ENCODE assay signal across 9 mouse cellular contexts in the genomic region with DNA sequence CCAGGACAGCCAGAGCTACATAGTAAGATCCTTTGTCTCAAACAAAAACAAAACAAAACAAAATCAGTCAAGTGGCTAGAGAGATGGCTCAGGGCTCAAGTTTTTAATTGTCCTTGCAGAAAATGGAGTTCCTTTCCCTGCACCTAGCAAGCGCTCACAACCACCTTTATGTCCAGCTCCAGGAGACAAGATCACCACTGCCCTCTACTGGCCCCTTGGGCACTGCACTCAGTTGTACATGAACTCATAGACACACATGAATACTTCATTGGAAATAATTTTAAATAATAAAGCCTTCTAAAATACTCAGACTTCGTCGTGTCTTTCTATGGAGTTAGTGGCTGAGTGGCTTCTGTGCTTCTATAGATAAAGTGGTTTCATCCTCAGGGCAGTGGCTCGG. TPM values are rescaled to one million over a fixed set of nuclear protein-coding genes. Genes with fewer than 3 reads are reported as not detected.
DNase-seq lines count a peak whose midpoint lies in the region; ATAC-seq and TF ChIP-seq lines count a peak whose summit lies in the region.
"Had no signal": no experiment of that assay in that cellular context is flagged by ENCODE, and none has a peak within 500 bp of the region (broad histone marks: within the 10 kb centered on the region; RNA-seq: fewer than 3 reads in every experiment).

No protein-coding gene starts in this region.

- H3K36me3 ChIP-seq in heart, adult 2 months (ENCODE audit: control insufficient read depth, insufficient read depth, low read length), result no peaks in the 10 kb centered on the region
- no peaks in the 10 kb centered on the region for H3K36me3 ChIP-seq in heart, embryonic 12.5 days
- no peaks in the 10 kb centered on the region for H3K36me3 ChIP-seq in CH12.LX (replicated peaks in 1 of 2; ENCODE audit: control insufficient read depth in 1 of 2, insufficient read depth in 1 of 2, low read length in 1 of 2)
- no peaks in the 10 kb centered on the region for H3K36me3 ChIP-seq in midbrain, postnatal 0 days (ENCODE audit: insufficient read depth, low read length)
- no peaks in the 10 kb centered on the region for H3K36me3 ChIP-seq in thymus, adult 2 months (ENCODE audit: control insufficient read depth, insufficient read depth, low read length)

- no peak for TF ChIP-seq EP300 in heart, adult 2 months (IDR thresholded peaks at IDR 0.05; ENCODE audit: insufficient read depth, low read depth, low read length)
- no peak for TF ChIP-seq EP300 in CH12.LX (IDR thresholded peaks at IDR 0.05; ENCODE audit: low read length)

- TF ChIP-seq POLR2A in heart, adult 2 months (IDR thresholded peaks at IDR 0.05; ENCODE audit: insufficient read depth, low read depth, low read length), result no peak
- no peak for TF ChIP-seq POLR2A in CH12.LX (IDR thresholded peaks at IDR 0.05; ENCODE audit: low read depth, low read length)
- no peak for TF ChIP-seq POLR2A in thymus, adult 2 months (IDR thresholded peaks at IDR 0.05; ENCODE audit: control insufficient read depth, extremely low read depth, insufficient read depth, low read length, poor library complexity)

- 39% methylated on average over 4 of the region's 4 CpGs for WGBS in heart, adult 2 months
- WGBS in heart, embryonic 12.5 days, result 38% methylated on average over 4 of the region's 4 CpGs
- WGBS in midbrain, postnatal 0 days, result 30% methylated on average over 4 of the region's 4 CpGs
- WGBS in thymus, adult 2 months, result 64% methylated on average over 4 of the region's 4 CpGs

- peak; percentile 75 for TF ChIP-seq RAD21 in CH12.LX (IDR thresholded peaks at IDR 0.05; ENCODE audit: low read depth, low read length)

- H3K9ac ChIP-seq in heart, adult 2 months (ENCODE audit: low read depth, low read length), result no peak overlapping the region
- H3K9ac ChIP-seq in heart, embryonic 12.5 days, result no peak overlapping the region
- H3K9ac ChIP-seq in CH12.LX (ENCODE audit: insufficient read depth, low read depth), result no peak overlapping the region
- H3K9ac ChIP-seq in midbrain, postnatal 0 days (replicated peaks; ENCODE audit: low read length, poor library complexity, severe bottlenecking), result no peak overlapping the region

- no peaks in the 10 kb centered on the region for H3K79me2 ChIP-seq in heart, adult 2 months (replicated peaks; ENCODE audit: control insufficient read depth, insufficient read depth, low read length)
- no peaks in the 10 kb centered on the region for H3K79me2 ChIP-seq in CH12.LX (replicated peaks; ENCODE audit: control insufficient read depth, extremely low read depth, insufficient read depth, poor library complexity, severe bottlenecking)

- H3K27ac ChIP-seq in heart, adult 2 months, result no peak overlapping the region
- no peak overlapping the region for H3K27ac ChIP-seq in heart, embryonic 12.5 days (ENCODE audit: poor library complexity, severe bottlenecking)
- no peak overlapping the region for H3K27ac ChIP-seq in CH12.LX (ENCODE audit: insufficient read depth, low read depth)
- no peak overlapping the region for H3K27ac ChIP-seq in midbrain, postnatal 0 days (ENCODE audit: low read depth, low read length)
- no peak overlapping the region for H3K27ac ChIP-seq in thymus, adult 2 months (ENCODE audit: control insufficient read depth, insufficient read depth, low read length)

- DNase-seq in heart, adult 2 months, result peak; percentile 15 to 48
- DNase-seq in CH12.LX (ENCODE audit: extremely low read depth), result peak; percentile 71
- peak; percentile 73 to 75 for DNase-seq in adrenal gland, postnatal 36 days
- peak; percentile 42 to 64 for DNase-seq in frontal cortex, postnatal 14 days (ENCODE audit: low spot score in 2 of 2)
- DNase-seq in layer of hippocampus, postnatal 10 days (ENCODE audit: low spot score in 2 of 2), result peak; percentile 73 to 81
- DNase-seq in midbrain, postnatal 0 days (ENCODE audit: low spot score), result peak; percentile 68
- DNase-seq in thymus, adult 2 months, result peak; percentile 73

- TF ChIP-seq CTCF in heart, adult 2 months (IDR thresholded peaks at IDR 0.05), result peak; percentile 81
- TF ChIP-seq CTCF in CH12.LX (conservative IDR thresholded peaks at IDR 0.05 in 1 of 2, IDR thresholded peaks at IDR 0.05 in 1 of 2; ENCODE audit: low read depth in 2 of 2, low read length in 2 of 2), result peak; percentile 77 to 81
- peak; percentile 79 for TF ChIP-seq CTCF in midbrain, postnatal 0 days (IDR thresholded peaks at IDR 0.05)
- no peak for TF ChIP-seq CTCF in thymus, adult 2 months (IDR thresholded peaks at IDR 0.05; ENCODE audit: borderline replicate concordance, control insufficient read depth, extremely low read depth, insufficient read depth, low read length, poor library complexity)

- no peaks in the 10 kb centered on the region for H3K4me1 ChIP-seq in heart, adult 2 months (ENCODE audit: control insufficient read depth, insufficient read depth, low read length)
- H3K4me1 ChIP-seq in heart, embryonic 12.5 days (replicated peaks), result no peaks in the 10 kb centered on the region
- peaks cover 2 to 6% of the 10 kb centered on the region in 2 experiments; a peak in 3 of 4 replicates for H3K4me1 ChIP-seq in CH12.LX (ENCODE audit: control insufficient read depth in 1 of 2, insufficient read depth in 2 of 2)
- no peaks in the 10 kb centered on the region for H3K4me1 ChIP-seq in midbrain, postnatal 0 days (ENCODE audit: insufficient read depth, low read length)
- no peaks in the 10 kb centered on the region for H3K4me1 ChIP-seq in thymus, adult 2 months (replicated peaks; ENCODE audit: control insufficient read depth, insufficient read depth, low read length)

- intact Hi-C loops in heart, adult 2 months (cut with DNase I), result loop anchor here (10.0 kb wide), 1 partner anchor 299 kb away; the partner anchor contains the start of gene Fam171a1

- ATAC-seq in heart, embryonic 12.5 days (ENCODE audit: insufficient number of reproducible peaks, low FRiP score), result no peak
- ATAC-seq in midbrain, postnatal 0 days (ENCODE audit: low FRiP score), result no peak

- dilution Hi-C loops in CH12.LX (cut with MboI; ENCODE audit: extremely low pct_ligation_motif_present, extremely low pct_unique_long_range_greater_than_20kb, low sequenced_read_pairs), result no loop called here

- H3K4me2 ChIP-seq in heart, embryonic 12.5 days, result no peak overlapping the region
- no peak overlapping the region for H3K4me2 ChIP-seq in CH12.LX (ENCODE audit: insufficient read depth, low read depth, poor library complexity, severe bottlenecking)
- H3K4me2 ChIP-seq in midbrain, postnatal 0 days (ENCODE audit: low read depth, low read length, poor library complexity, severe bottlenecking), result no peak overlapping the region

- no peak overlapping the region for H3K4me3 ChIP-seq in heart, adult 2 months
- no peak overlapping the region for H3K4me3 ChIP-seq in heart, embryonic 12.5 days
- H3K4me3 ChIP-seq in CH12.LX (replicated peaks in 1 of 3; ENCODE audit: low read depth in 2 of 3, low read length in 2 of 3, poor library complexity in 1 of 3), result no peak overlapping the region
- H3K4me3 ChIP-seq in midbrain, postnatal 0 days (ENCODE audit: low read depth, low read length), result no peak overlapping the region
- no peak overlapping the region for H3K4me3 ChIP-seq in thymus, adult 2 months (ENCODE audit: control insufficient read depth, insufficient read depth, low read length)
- H3K4me3 ChIP-seq: myocyte had no signal

- no peaks in the 10 kb centered on the region for H3K9me3 ChIP-seq in heart, embryonic 12.5 days (replicated peaks)
- peaks cover 4% of the 10 kb centered on the region for H3K9me3 ChIP-seq in CH12.LX (replicated peaks; ENCODE audit: low read length)
- H3K9me3 ChIP-seq in midbrain, postnatal 0 days (ENCODE audit: low read length), result no peaks in the 10 kb centered on the region

- H3K27me3 ChIP-seq in heart, adult 2 months (ENCODE audit: control insufficient read depth, insufficient read depth, low read length), result no peaks in the 10 kb centered on the region
- H3K27me3 ChIP-seq in heart, embryonic 12.5 days (replicated peaks), result peaks cover 19% of the 10 kb centered on the region
- peaks cover 9% of the 10 kb centered on the region for H3K27me3 ChIP-seq in CH12.LX (replicated peaks)
- no peaks in the 10 kb centered on the region for H3K27me3 ChIP-seq in midbrain, postnatal 0 days (ENCODE audit: insufficient read depth, low read length)
- no peaks in the 10 kb centered on the region; the same call in 1 of the 2 replicates for H3K27me3 ChIP-seq in thymus, adult 2 months (ENCODE audit: control insufficient read depth, insufficient read depth, low read length)

- in situ Hi-C loops in CH12.LX (cut with MboI; ENCODE audit: low pct_ligation_motif_present, low pct_unique_long_range_greater_than_20kb, low sequenced_read_pairs), result loop anchor here (10.0 kb wide), 1 partner anchor 69 kb away; no protein-coding TSS in a partner anchor

RNA-seq across cellular contexts. Expression of gene Meig1, which starts 8.2 kb away (rescaled TPM):
- 1 to 10 TPM; 1.9 to 2.4 TPM for total RNA-seq in heart, adult 2 months (2021)
- polyA plus RNA-seq in heart, adult 2 months (2012; rRNA removed), result 1.0 and 1.8 TPM in 2 replicates
- polyA plus RNA-seq in heart, embryonic 12.5 days (2016; fragmentation: Nextera tagmentation; extraction: Ambion mirVana), result not detected in 2 replicates
- total RNA-seq in CH12.LX (2012; rRNA removed), result not detected in 2 replicates
- total RNA-seq in CH12.LX (2014; rRNA removed), result not detected in 2 replicates
- not detected in 2 replicates for polyA plus RNA-seq in CH12.LX (2012; ENCODE audit: insufficient read length, low read depth)
- under 1 TPM in 1 of 2 experiments, not detected in 1; 0.56 TPM for total RNA-seq in adrenal gland, postnatal 36 days (2021)
- 1 to 10 TPM; 5.8 to 6.8 TPM for total RNA-seq in layer of hippocampus, postnatal 10 days (2021)
- 0.76 and 7.2 TPM in 2 replicates for total RNA-seq in midbrain, postnatal 0 days (2014; rRNA removed)
- 10.3 and 19.0 TPM in 2 replicates for polyA plus RNA-seq in midbrain, postnatal 0 days (2015; fragmentation: Nextera tagmentation; extraction: Ambion mirVana)
- polyA plus RNA-seq in thymus, adult 2 months (2012; rRNA removed), result 0.40 TPM in 1 of 2 replicates, not detected in the other

RNA-seq across cellular contexts. Expression of gene Dclre1c, which starts 9.7 kb away (rescaled TPM):
- 1 to 10 TPM; 2.1 to 2.7 TPM for total RNA-seq in heart, adult 2 months (2021)
- 2.1 and 5.1 TPM in 2 replicates for polyA plus RNA-seq in heart, adult 2 months (2012; rRNA removed)
- 4.4 and 4.6 TPM in 2 replicates for polyA plus RNA-seq in heart, embryonic 12.5 days (2016; fragmentation: Nextera tagmentation; extraction: Ambion mirVana)
- total RNA-seq in CH12.LX (2012; rRNA removed) (4.9 and 6.0 TPM in 2 replicates), CH12.LX (2014; rRNA removed) (7.0 and 8.7 TPM in 2 replicates)
- 7.3 and 9.6 TPM in 2 replicates for polyA plus RNA-seq in CH12.LX (2012; ENCODE audit: insufficient read length, low read depth)
- total RNA-seq in adrenal gland, postnatal 36 days (2021), result 1 to 10 TPM; 7.0 to 9.1 TPM
- 10 to 100 TPM; 10.6 to 13.5 TPM for total RNA-seq in layer of hippocampus, postnatal 10 days (2021)
- total RNA-seq in midbrain, postnatal 0 days (2014; rRNA removed), result 6.6 and 9.4 TPM in 2 replicates
- polyA plus RNA-seq in midbrain, postnatal 0 days (2015; fragmentation: Nextera tagmentation; extraction: Ambion mirVana), result 6.3 and 6.8 TPM in 2 replicates
- 28.1 and 30.3 TPM in 2 replicates for polyA plus RNA-seq in thymus, adult 2 months (2012; rRNA removed)

RNA-seq across cellular contexts. Expression of gene Olah, which starts 17.2 kb away (rescaled TPM):
- not detected for total RNA-seq in heart, adult 2 months (2021)
- not detected in 2 replicates for polyA plus RNA-seq in heart, adult 2 months (2012; rRNA removed)
- not detected in 2 replicates for polyA plus RNA-seq in heart, embryonic 12.5 days (2016; fragmentation: Nextera tagmentation; extraction: Ambion mirVana)
- total RNA-seq in CH12.LX (2012; rRNA removed) (not detected in 2 replicates), CH12.LX (2014; rRNA removed) (0.39 TPM in 1 of 2 replicates, not detected in the other)
- polyA plus RNA-seq in CH12.LX (2012; ENCODE audit: insufficient read length, low read depth), result not detected in 2 replicates
- under 1 TPM in 1 of 2 experiments, not detected in 1; 0.30 TPM for total RNA-seq in adrenal gland, postnatal 36 days (2021)
- total RNA-seq in layer of hippocampus, postnatal 10 days (2021), result not detected
- not detected in 2 replicates for total RNA-seq in midbrain, postnatal 0 days (2014; rRNA removed)
- polyA plus RNA-seq in midbrain, postnatal 0 days (2015; fragmentation: Nextera tagmentation; extraction: Ambion mirVana), result 0.11 and 0.20 TPM in 2 replicates
- not detected in 2 replicates for polyA plus RNA-seq in thymus, adult 2 months (2012; rRNA removed)
- polyA plus RNA-seq: myocyte had no signal
